Mouse (Mus musculus): Measurements from ENCODE around the gene Nmnat2. TPM values are rescaled to one million over a fixed set of nuclear protein-coding genes. Genes with fewer than 3 reads are reported as not detected.
"Not testable (repeated sequence)": the region's sequence is repeated elsewhere in the genome, so short reads cannot be mapped to it uniquely, and the experiment has no call there.

The Nmnat2 gene
- polyA plus RNA-seq, 1 experiment from 2014 or later, result 0.58 TPM

- Histone ChIP-seq H3K27ac (no peak overlapping the region), H3K4me1 (replicated peaks; ENCODE audit: insufficient read depth, low read length) (0 out of 2 replicates have a peak, but pooled peaks cover 4% of the 10 kb centered on the region), H3K27me3 (ENCODE audit: insufficient read depth, low read length) (no peaks in the 10 kb centered on the region), H3K4me3 (replicated peaks; ENCODE audit: low read depth, low read length) (no peak overlapping the region), H3K4me2 (ENCODE audit: low read length) (no peak overlapping the region), H3K9me3 (replicated peaks; ENCODE audit: low read length) (no peaks in the 10 kb centered on the region), H3K9ac (ENCODE audit: low read depth, low read length) (no peak overlapping the region), H3K36me3 (ENCODE audit: insufficient read depth, low read length) (no peaks in the 10 kb centered on the region)
- WGBS, result 28% methylated on average over 6 of the region's 6 CpGs
- TF ChIP-seq CTCF (IDR thresholded peaks at IDR 0.05; ENCODE audit: low read depth), result no peak
- ATAC-seq (replicated peaks; ENCODE audit: low FRiP score, low read depth) (no peak), DNase-seq (ENCODE audit: low spot score) (no peak)
Measured at GRCm38 (mm10) chr1:153075955-153076354, 121.2 kb downstream of the Nmnat2 start.

GRCm38 (mm10) chr1:153083233-153083632, 128.4 kb downstream of the Nmnat2 start:
- not testable (repeated sequence) for H3K4me2 ChIP-seq (ENCODE audit: low read length); H3K9ac ChIP-seq (ENCODE audit: low read depth, low read length); H3K9me3 ChIP-seq (replicated peaks; ENCODE audit: low read length); H3K27me3 ChIP-seq (ENCODE audit: insufficient read depth, low read length); H3K27ac ChIP-seq; ATAC-seq (replicated peaks; ENCODE audit: low FRiP score, low read depth); DNase-seq (ENCODE audit: low spot score); H3K36me3 ChIP-seq (ENCODE audit: insufficient read depth, low read length); H3K4me3 ChIP-seq (replicated peaks; ENCODE audit: low read depth, low read length); H3K4me1 ChIP-seq (replicated peaks; ENCODE audit: insufficient read depth, low read length)
- WGBS, result 89% methylated on average over 8 of the region's 14 CpGs

DNA sequence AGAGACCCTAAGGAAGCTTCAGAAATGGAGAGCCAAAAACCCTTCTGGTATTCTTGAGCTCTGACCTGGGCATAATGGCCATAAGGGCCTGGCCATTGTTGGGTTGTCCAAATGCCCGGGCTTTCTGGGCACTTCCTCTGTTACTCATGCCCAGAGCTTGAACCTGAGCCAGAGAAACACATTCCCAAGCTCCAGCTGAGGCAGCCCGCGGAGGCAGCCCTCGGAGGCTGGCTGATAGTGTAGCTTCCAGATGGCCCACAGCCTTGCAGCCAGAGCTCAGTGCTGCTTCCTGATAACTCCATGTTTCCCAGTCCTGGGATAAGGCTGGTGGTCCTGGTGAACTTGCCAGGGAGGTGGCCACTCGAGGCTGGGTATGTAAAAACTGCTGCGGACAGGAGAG, 129.4 kb downstream of the Nmnat2 start:
- no peak for DNase-seq (ENCODE audit: low spot score)
- Histone ChIP-seq H3K4me1 (replicated peaks; ENCODE audit: insufficient read depth, low read length) (no peaks in the 10 kb centered on the region), H3K36me3 (ENCODE audit: insufficient read depth, low read length) (no peaks in the 10 kb centered on the region), H3K9ac (ENCODE audit: low read depth, low read length) (no peak overlapping the region), H3K27me3 (ENCODE audit: insufficient read depth, low read length) (no peaks in the 10 kb centered on the region), H3K4me2 (ENCODE audit: low read length) (no peak overlapping the region), H3K27ac (no peak overlapping the region), H3K9me3 (replicated peaks; ENCODE audit: low read length) (no peaks in the 10 kb centered on the region), H3K4me3 (replicated peaks; ENCODE audit: low read depth, low read length) (no peak overlapping the region)
- no peak for ATAC-seq (replicated peaks; ENCODE audit: low FRiP score, low read depth)
- no peak for TF ChIP-seq CTCF (IDR thresholded peaks at IDR 0.05; ENCODE audit: low read depth)
- 75% methylated on average over 6 of the region's 6 CpGs for WGBS

DNA sequence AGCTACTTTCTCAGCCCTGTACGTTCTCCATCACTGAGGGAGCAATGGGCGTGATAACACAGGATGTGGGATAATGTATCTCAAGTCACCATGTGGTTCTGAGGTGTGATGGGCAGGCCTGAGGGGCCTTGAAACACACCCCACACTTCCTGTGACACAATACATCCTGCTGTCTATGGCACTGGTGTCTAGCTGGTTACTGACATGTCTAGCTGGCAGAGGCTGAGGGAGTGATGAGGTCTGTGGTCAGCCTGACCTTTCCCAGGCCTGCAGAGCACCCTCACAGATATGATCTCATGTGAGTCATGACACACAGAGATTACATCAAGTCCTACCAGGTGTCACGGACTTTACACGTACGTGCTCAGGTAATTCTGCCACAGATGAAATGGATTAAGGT, 130.4 kb downstream of the Nmnat2 start:
- 80% methylated on average over 5 of the region's 5 CpGs for WGBS
- H3K9ac ChIP-seq (ENCODE audit: low read depth, low read length), result no peak overlapping the region
- ATAC-seq (replicated peaks; ENCODE audit: low FRiP score, low read depth) (no peak), DNase-seq (ENCODE audit: low spot score) (no peak)
- no peak overlapping the region for H3K4me2 ChIP-seq (ENCODE audit: low read length)
- H3K4me3 ChIP-seq (replicated peaks; ENCODE audit: low read depth, low read length), result no peak overlapping the region
- H3K4me1 ChIP-seq (replicated peaks; ENCODE audit: insufficient read depth, low read length), result no peaks in the 10 kb centered on the region
- H3K9me3 ChIP-seq (replicated peaks; ENCODE audit: low read length), result no peaks in the 10 kb centered on the region
- no peak for TF ChIP-seq CTCF (IDR thresholded peaks at IDR 0.05; ENCODE audit: low read depth)
- H3K27ac ChIP-seq, result no peak overlapping the region
- H3K36me3 ChIP-seq (ENCODE audit: insufficient read depth, low read length), result no peaks in the 10 kb centered on the region
- H3K27me3 ChIP-seq (ENCODE audit: insufficient read depth, low read length), result no peaks in the 10 kb centered on the region

GRCm38 (mm10) chr1:153087771-153088170, 133.0 kb downstream of the Nmnat2 start:
- ATAC-seq (replicated peaks; ENCODE audit: low FRiP score, low read depth), result no peak
- 87% methylated on average over 5 of the region's 5 CpGs for WGBS

DNA sequence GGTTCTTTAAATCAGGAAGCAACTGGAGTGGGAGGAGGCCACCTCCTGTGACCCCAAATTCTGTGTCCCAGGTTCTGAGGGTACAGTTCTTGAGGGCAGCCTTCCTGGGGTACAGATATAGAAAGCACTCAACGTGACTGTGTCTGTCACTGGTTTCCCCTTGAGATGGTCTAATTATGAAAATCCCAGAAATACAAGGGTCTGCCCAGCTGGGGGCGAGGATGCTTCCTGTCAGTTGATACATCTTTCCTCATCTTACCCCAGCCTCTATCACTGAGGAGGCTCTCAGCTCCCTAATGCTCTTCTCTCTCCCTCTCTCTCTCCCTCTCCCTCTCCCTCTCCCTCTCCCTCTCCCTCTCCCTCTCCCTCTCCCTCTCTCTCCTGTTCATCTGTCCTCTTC, 135.3 kb downstream of the Nmnat2 start:
- H3K36me3 ChIP-seq (ENCODE audit: insufficient read depth, low read length), result no peaks in the 10 kb centered on the region
- H3K9me3 ChIP-seq (replicated peaks; ENCODE audit: low read length), result no peaks in the 10 kb centered on the region
- DNase-seq (ENCODE audit: low spot score) (no peak), ATAC-seq (replicated peaks; ENCODE audit: low FRiP score, low read depth) (no peak)
- WGBS, result 81% methylated on average over 2 of the region's 2 CpGs
- H3K9ac ChIP-seq (ENCODE audit: low read depth, low read length), result no peak overlapping the region
- H3K4me3 ChIP-seq (replicated peaks; ENCODE audit: low read depth, low read length), result no peak overlapping the region
- H3K27ac ChIP-seq, result no peak overlapping the region
- H3K4me1 ChIP-seq (replicated peaks; ENCODE audit: insufficient read depth, low read length), result peaks cover 12% of the 10 kb centered on the region; the same call in 1 of the 2 replicates
- H3K27me3 ChIP-seq (ENCODE audit: insufficient read depth, low read length), result no peaks in the 10 kb centered on the region
- no peak overlapping the region for H3K4me2 ChIP-seq (ENCODE audit: low read length)
- TF ChIP-seq CTCF (IDR thresholded peaks at IDR 0.05; ENCODE audit: low read depth), result no peak

More at GRCm38 (mm10) chr1:153087771-153088170, 133.0 kb downstream of the Nmnat2 start:
- TF ChIP-seq CTCF (IDR thresholded peaks at IDR 0.05; ENCODE audit: low read depth), result no peak
- Histone ChIP-seq H3K4me1 (replicated peaks; ENCODE audit: insufficient read depth, low read length) (peaks cover 12% of the 10 kb centered on the region; the same call in 1 of the 2 replicates), H3K27ac (no peak overlapping the region), H3K27me3 (ENCODE audit: insufficient read depth, low read length) (no peaks in the 10 kb centered on the region), H3K9me3 (replicated peaks; ENCODE audit: low read length) (no peaks in the 10 kb centered on the region), H3K36me3 (ENCODE audit: insufficient read depth, low read length) (no peaks in the 10 kb centered on the region), H3K4me2 (ENCODE audit: low read length) (no peak overlapping the region), H3K9ac (ENCODE audit: low read depth, low read length) (no peak overlapping the region), H3K4me3 (replicated peaks; ENCODE audit: low read depth, low read length) (no peak overlapping the region)
- DNase-seq (ENCODE audit: low spot score), result no peak

DNA sequence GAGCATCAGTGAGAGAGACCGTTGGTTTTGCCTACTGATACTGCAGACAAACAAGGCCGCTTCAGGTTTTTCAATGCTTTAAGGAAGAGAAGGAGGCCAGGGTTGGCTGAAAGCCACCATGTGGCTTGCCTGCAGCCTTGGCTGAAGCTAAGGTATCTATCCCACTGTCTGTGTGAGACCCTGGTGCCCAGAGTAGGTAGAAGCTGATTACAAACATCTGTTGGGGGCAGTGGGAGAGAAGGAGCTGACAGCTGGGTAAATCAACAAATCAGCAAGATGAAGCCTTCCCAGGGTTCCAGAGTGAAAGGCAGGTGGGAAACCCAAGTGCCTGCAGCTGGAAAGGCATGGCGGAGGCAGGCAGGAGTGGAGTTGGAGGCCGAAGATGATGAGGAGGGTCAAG, 136.0 kb downstream of the Nmnat2 start:
- Histone ChIP-seq H3K4me1 (replicated peaks; ENCODE audit: insufficient read depth, low read length) (peaks cover 12% of the 10 kb centered on the region; the same call in 1 of the 2 replicates), H3K4me3 (replicated peaks; ENCODE audit: low read depth, low read length) (no peak overlapping the region), H3K4me2 (ENCODE audit: low read length) (no peak overlapping the region), H3K27ac (no peak overlapping the region), H3K27me3 (ENCODE audit: insufficient read depth, low read length) (no peaks in the 10 kb centered on the region), H3K36me3 (ENCODE audit: insufficient read depth, low read length) (no peaks in the 10 kb centered on the region), H3K9ac (ENCODE audit: low read depth, low read length) (no peak overlapping the region), H3K9me3 (replicated peaks; ENCODE audit: low read length) (no peaks in the 10 kb centered on the region)
- ATAC-seq (replicated peaks; ENCODE audit: low FRiP score, low read depth) (no peak), DNase-seq (ENCODE audit: low spot score) (no peak)
- 75% methylated on average over 4 of the region's 4 CpGs for WGBS
- no peak for TF ChIP-seq CTCF (IDR thresholded peaks at IDR 0.05; ENCODE audit: low read depth)
